Mouse (Mus musculus) liver, embryonic 16.5 days (tissue): Measurements from ENCODE around the gene Scyl2. TPM values are rescaled to one million over a fixed set of nuclear protein-coding genes. Genes with fewer than 3 reads are reported as not detected.
A peak's percentile ranks its signal among the peaks of the same experiment; 100 is the strongest.

Experiments used
- ATAC-seq: fragments of 200-750 bp; cut with Nextera tagmentation; 2 replicates; pipeline ENCODE4 v1.8.0; 2017; ENCODE audit warnings: low read depth, mild to moderate bottlenecking, moderate number of reproducible peaks, moderate library complexity
- H3K27ac ChIP-seq: fragments of 300-500 bp; sonication (generic); 2 replicates; pipeline ENCODE4 v1.5.1; 2014; ENCODE audit warnings: mild to moderate bottlenecking, low read length
- H3K27me3 ChIP-seq: fragments of 300-500 bp; sonication (generic); 2 replicates; pipeline ENCODE4 v1.6.1; 2014; ENCODE audit warnings: low read depth, low read length, mixed read lengths; ENCODE audit not compliant: control insufficient read depth, insufficient read depth
- H3K36me3 ChIP-seq: fragments of 300-500 bp; sonication (generic); 2 replicates; pipeline ENCODE4 v1.6.1; 2014; ENCODE audit warnings: mild to moderate bottlenecking; ENCODE audit not compliant: control insufficient read depth, insufficient read depth
- H3K4me1 ChIP-seq: fragments of 300-500 bp; sonication (generic); 2 replicates; pipeline ENCODE4 v1.6.1; 2014; ENCODE audit warnings: low read depth, low read length, mixed read lengths; ENCODE audit not compliant: control insufficient read depth
- H3K4me2 ChIP-seq: fragments of 300-500 bp; sonication (generic); 2 replicates; pipeline ENCODE4 v1.6.1; 2014; ENCODE audit warnings: low read depth, low read length, mixed read lengths
- H3K4me3 ChIP-seq: fragments of 300-500 bp; sonication (generic); 2 replicates; pipeline ENCODE4 v1.5.1; 2014; ENCODE audit warnings: low read depth, mild to moderate bottlenecking, low read length
- H3K9ac ChIP-seq: fragments of 300-500 bp; sonication (generic); 2 replicates; pipeline ENCODE4 v1.6.1; 2014; ENCODE audit warnings: low read depth, low read length
- H3K9me3 ChIP-seq: fragments of 300-500 bp; sonication (generic); replicated peaks from 2 replicates; pipeline ENCODE4 v1.6.1; 2016; ENCODE audit warnings: low read length; ENCODE audit not compliant: control insufficient read depth
- WGBS: fragments of 180-500 bp; shearing (Covaris S2); extraction: QIAGEN DNeasy Blood & Tissue Kit; methylation state at CpG from one replicate; pipeline ENCODE4 v1.1.7; 2014; ENCODE audit not compliant: insufficient replicate concordance; 5-methylcytosine and 5-hydroxymethylcytosine counted together
- polyA plus RNA-seq: library from polyadenylated mRNA; unstranded; fragments of >200 nt; fragmentation: Nextera tagmentation; extraction: Ambion mirVana; gene quantifications from 2 replicates; pipeline ENCODE4 v1.2.1, GENCODE M21; 2015

Scyl2 gene
- polyA plus RNA-seq, 1 experiment from 2014 or later, result 2.9 TPM

DNA sequence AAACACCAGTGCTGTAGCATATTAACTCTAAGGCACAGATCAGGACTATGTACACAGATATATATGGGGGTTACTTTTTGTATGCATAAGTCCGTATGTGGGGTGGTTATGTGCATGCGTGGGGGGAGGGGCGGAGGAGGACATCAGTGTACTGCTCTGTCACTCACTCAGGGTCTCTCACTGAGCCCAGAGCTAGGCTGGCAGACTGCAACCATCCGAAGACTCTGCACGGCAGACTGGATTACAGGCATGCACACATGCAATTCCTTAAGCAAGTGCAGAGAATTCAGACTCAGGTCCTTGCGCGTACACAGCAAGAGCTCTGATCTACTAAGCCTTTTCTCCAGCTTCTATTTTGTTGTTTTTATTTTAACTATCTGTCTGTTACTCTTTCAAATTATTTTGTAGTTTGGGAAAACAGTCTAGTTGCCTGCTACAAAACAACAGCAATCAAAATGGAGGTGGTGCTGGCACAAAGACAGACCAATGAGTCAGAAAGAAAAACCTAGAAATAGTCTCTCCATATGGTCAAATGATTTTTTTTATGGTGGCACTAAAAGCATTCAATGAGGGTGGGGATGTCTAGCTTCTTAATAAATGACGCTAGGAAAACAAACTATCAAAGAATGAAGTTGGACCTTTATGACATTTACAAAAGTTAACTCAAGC, 21.0 kb downstream of the Scyl2 start:
- H3K36me3 ChIP-seq, result no peaks in the 10 kb centered on the region; the same call in none of the 2 replicates
- no peaks in the 10 kb centered on the region for H3K9me3 ChIP-seq
- WGBS, result 90% methylated on average over 8 of the region's 8 CpGs
- no peak for ATAC-seq
- no peaks in the 10 kb centered on the region for H3K4me1 ChIP-seq
- no peak overlapping the region for H3K27ac ChIP-seq
- H3K4me2 ChIP-seq, result no peak overlapping the region
- no peak overlapping the region for H3K4me3 ChIP-seq
- H3K27me3 ChIP-seq, result no peaks in the 10 kb centered on the region
- H3K9ac ChIP-seq, result no peak overlapping the region

DNA sequence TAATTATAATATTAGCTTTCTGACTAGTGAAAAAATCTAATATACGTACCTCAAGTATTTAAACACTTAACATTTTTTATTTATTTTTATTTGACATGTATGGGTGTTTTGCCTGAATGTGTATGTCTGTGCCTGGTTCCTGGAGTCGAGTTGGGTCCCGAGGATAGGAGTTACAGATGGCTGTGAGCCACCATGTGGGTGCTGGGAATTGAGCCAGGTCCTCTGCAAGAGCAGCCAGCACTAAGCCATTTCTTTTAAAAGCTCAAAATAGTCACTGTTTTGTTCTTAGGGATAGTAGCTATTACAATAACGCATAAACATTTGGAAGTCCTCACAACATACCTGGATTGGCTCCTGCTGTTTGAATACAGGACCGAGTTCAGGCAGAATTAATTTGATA, 29.7 kb downstream of the Scyl2 start:
- Histone ChIP-seq H3K36me3 (peaks cover 17% of the 10 kb centered on the region), H3K4me1 (no peaks in the 10 kb centered on the region), H3K9ac (no peak overlapping the region), H3K9me3 (no peaks in the 10 kb centered on the region), H3K27ac (no peak overlapping the region), H3K27me3 (no peaks in the 10 kb centered on the region), H3K4me3 (no peak overlapping the region), H3K4me2 (no peak overlapping the region)
- ATAC-seq, result no peak
- 72% methylated on average over 5 of the region's 5 CpGs for WGBS

DNA sequence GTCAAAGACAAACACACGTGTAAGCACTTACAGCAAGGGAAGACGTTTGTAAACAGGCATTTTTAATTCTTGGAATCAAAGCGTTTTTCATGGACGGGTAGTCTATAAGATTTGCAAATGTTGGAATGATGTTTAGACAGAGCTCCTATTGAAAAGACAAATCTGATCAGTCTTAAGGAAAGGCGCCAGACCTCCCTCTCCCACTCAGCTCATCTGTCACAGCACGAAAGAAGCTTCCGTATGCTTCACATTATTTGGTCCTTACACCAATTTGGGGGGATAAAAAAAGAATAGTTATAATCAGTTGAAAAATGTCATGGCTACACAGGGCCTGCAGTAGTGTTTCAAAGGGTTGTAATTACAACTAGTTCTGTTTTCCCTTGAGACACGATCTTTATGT, 33.2 kb downstream of the Scyl2 start:
- H3K27ac ChIP-seq, result no peak overlapping the region
- 79% methylated on average over 8 of the region's 8 CpGs for WGBS
- peaks cover 17% of the 10 kb centered on the region for H3K36me3 ChIP-seq

DNA sequence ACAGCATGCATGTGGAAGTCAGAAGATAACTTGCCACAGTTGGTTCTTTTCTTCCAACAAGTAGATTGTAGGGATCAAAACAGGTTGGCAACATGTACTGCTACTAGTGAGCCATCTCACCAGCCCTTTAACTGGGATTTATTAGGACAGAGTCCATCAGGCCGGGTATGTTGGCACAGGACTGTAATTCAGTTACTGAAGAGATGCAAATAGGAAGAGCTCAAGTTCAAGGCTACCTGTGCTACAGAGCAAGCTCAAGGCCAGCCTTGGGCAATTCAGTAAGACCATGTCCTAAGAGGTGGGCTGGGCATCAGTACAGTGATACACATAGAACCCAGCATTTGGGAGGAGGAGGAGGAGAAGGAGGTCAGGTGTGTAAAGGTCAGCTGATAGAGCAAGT, 34.4 kb downstream of the Scyl2 start:
- H3K9ac ChIP-seq, result no peak overlapping the region
- no peak overlapping the region for H3K27ac ChIP-seq
- WGBS, result 66% methylated on average over 1 of the region's 1 CpGs
- no peak overlapping the region for H3K4me2 ChIP-seq
- no peaks in the 10 kb centered on the region for H3K9me3 ChIP-seq
- peaks cover 12% of the 10 kb centered on the region for H3K36me3 ChIP-seq
- no peaks in the 10 kb centered on the region for H3K4me1 ChIP-seq
- no peak for ATAC-seq
- H3K27me3 ChIP-seq, result no peaks in the 10 kb centered on the region
- H3K4me3 ChIP-seq, result no peak overlapping the region

More for the DNA sequence above, 33.2 kb downstream of the Scyl2 start:
- H3K27me3 ChIP-seq, result no peaks in the 10 kb centered on the region
- H3K9ac ChIP-seq, result no peak overlapping the region
- ATAC-seq, result no peak
- H3K4me2 ChIP-seq, result no peak overlapping the region
- no peak overlapping the region for H3K4me3 ChIP-seq
- H3K4me1 ChIP-seq, result no peaks in the 10 kb centered on the region
- no peaks in the 10 kb centered on the region for H3K9me3 ChIP-seq

DNA sequence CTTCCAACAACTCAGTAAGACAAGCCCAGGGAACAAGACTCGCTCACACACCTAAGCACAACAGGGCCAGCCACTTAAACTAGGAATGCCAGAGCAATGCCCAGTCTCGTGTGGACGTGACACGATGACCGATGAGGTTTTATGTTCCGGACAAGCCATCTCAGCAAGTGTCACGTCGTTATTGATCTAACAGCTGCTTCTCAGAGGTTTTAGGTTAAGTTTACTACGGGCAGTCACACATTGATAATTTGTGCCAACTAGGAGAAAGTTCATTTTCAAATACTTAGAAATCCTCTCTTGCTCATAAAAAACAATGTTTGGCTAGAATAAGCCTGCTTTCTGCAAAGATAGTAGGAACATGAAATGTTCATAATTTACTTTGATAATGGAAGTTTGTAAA, 39.2 kb downstream of the Scyl2 start:
- Histone ChIP-seq H3K36me3 (no peaks in the 10 kb centered on the region; the same call in none of the 2 replicates), H3K27me3 (no peaks in the 10 kb centered on the region), H3K9ac (no peak overlapping the region), H3K27ac (no peak overlapping the region), H3K4me3 (no peak overlapping the region), H3K4me2 (no peak overlapping the region), H3K9me3 (no peaks in the 10 kb centered on the region), H3K4me1 (no peaks in the 10 kb centered on the region)
- ATAC-seq, result no peak
- WGBS, result 87% methylated on average over 9 of the region's 9 CpGs

DNA sequence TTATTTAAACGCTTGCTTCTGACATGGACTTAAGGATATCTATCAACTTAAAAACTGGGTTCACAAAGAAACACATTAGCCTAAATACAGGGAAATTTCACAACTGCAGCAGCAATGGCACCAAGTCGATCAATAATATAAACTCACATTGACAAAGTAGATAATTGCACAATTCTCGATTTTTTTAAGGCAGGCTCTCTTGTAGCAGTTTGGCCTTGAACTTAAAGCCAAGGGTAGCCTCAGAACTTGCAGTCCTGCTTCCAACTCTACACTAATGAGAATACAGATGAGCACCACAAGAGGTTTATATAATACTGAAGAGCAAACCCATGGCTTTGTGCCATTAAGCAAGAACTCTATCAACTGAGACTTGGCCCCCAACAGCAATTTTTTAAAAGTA, 49.1 kb downstream of the Scyl2 start:
- no peak for ATAC-seq
- no peaks in the 10 kb centered on the region for H3K9me3 ChIP-seq
- H3K9ac ChIP-seq, result no peak overlapping the region
- H3K27me3 ChIP-seq, result no peaks in the 10 kb centered on the region
- no peak overlapping the region for H3K4me2 ChIP-seq
- H3K4me3 ChIP-seq, result no peak overlapping the region
- peaks cover 14% of the 10 kb centered on the region for H3K36me3 ChIP-seq
- H3K27ac ChIP-seq, result no peak overlapping the region
- no peaks in the 10 kb centered on the region for H3K4me1 ChIP-seq
- WGBS, result 61% methylated on average over 3 of the region's 3 CpGs

DNA sequence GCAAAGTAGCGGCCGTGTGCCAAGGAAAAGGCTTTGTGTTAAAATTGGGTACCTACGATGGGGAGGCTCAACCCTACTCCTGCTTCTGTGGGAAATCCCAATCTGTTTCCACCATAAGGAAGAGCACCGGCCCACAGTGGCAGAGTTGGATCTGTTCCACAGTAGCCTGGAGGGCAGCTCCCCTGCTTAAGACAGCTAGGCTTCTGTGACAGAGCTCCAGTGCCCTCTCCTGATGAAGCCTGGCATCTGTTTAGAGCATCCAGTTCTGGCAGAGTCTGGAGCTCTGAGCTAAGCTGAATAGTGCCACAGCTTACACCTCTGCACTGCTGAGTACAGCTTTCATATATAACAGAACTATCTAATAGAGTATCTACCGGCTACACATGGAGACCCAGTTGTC, 51.1 kb downstream of the Scyl2 start:
- H3K27ac ChIP-seq, result no peak overlapping the region
- H3K4me2 ChIP-seq, result no peak overlapping the region
- no peak overlapping the region for H3K9ac ChIP-seq
- no peaks in the 10 kb centered on the region for H3K27me3 ChIP-seq
- no peak for ATAC-seq
- H3K36me3 ChIP-seq, result no peaks in the 10 kb centered on the region
- no peaks in the 10 kb centered on the region for H3K4me1 ChIP-seq
- no peak overlapping the region for H3K4me3 ChIP-seq
- no peaks in the 10 kb centered on the region for H3K9me3 ChIP-seq
- 77% methylated on average over 5 of the region's 5 CpGs for WGBS

DNA sequence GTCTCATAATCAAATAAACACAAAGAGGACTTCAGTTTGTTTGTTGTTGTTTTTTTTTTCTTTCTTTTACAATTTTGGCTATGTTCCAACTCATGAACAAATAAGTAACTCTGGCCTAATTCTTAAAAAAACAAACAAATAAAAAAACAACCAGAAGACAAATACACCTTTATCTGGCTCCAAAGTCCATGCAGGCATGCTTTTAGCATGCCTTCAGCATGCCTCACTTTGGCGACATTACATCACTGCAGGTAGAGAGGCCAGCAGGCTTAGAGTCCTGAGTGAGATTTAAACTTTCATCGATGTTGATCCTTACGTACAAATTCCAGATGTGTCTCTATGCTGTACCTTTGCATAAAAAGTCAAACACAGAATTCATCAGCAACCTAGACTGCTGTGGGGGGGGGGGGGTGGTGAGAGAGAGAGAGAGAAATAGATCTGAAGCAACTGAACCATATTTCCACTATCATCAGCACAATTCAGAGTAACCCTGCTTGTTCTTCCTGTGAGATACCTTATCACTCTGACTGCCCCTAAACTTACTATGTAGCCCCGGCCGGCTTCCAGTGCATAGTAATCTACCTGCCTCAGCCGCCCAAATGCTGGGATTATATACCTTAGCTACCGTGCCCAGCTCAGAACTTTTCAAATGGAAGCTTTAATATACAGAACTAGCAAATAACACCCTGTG, 52.2 kb downstream of the Scyl2 start:
- whole genome bisulfite sequencing, result 40% methylated on average over 7 of the region's 7 CpGs
- Histone ChIP-seq H3K27me3 (no peaks in the 10 kb centered on the region), H3K27ac (no peak overlapping the region), H3K4me2 (no peak overlapping the region), H3K4me1 (no peaks in the 10 kb centered on the region), H3K9ac (no peak overlapping the region), H3K9me3 (no peaks in the 10 kb centered on the region), H3K36me3 (no peaks in the 10 kb centered on the region), H3K4me3 (no peak overlapping the region)
- peak; percentile 47; the same call in 1 of the 2 replicates for ATAC-seq

DNA sequence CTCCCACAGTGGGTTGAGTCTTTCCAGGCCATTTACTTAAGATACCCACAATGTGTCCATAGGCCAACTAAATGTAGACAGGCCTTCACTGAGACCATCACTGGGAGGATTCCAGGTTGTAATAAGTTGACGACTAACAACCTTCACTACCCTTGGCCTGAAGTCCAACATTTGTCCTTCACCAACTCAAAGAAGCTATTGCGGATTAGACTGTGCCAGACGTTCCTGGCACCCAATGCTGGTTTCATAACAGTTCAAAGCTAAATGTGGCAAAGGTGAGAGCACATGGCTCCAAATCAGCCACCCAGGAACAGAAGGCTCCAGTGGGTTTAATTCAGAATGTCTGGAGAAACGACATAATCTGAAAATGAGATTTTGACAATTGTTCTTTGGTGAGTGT, 53.0 kb downstream of the Scyl2 start:
- Histone ChIP-seq H3K27ac (no peak overlapping the region), H3K27me3 (no peaks in the 10 kb centered on the region), H3K4me1 (no peaks in the 10 kb centered on the region), H3K9me3 (no peaks in the 10 kb centered on the region), H3K4me2 (no peak overlapping the region), H3K9ac (no peak overlapping the region), H3K36me3 (no peaks in the 10 kb centered on the region), H3K4me3 (no peak overlapping the region)
- WGBS, result 67% methylated on average over 4 of the region's 4 CpGs
- no peak for ATAC-seq
